Mouse (Mus musculus) myocyte (in vitro differentiated cells): ENCODE measurements around the gene Msi2. TPM values are rescaled to one million over a fixed set of nuclear protein-coding genes. Genes with fewer than 3 reads are reported as not detected.

ENCODE experiments used
- H3K27me3 ChIP-seq: one replicate; pipeline ENCODE4 v1.6.1; 2011; ENCODE audit not compliant: control insufficient read depth, insufficient read depth, insufficient read length
- H3K36me3 ChIP-seq: one replicate; pipeline ENCODE4 v1.6.1; 2011; ENCODE audit not compliant: control insufficient read depth, insufficient read depth
- H3K4me2 ChIP-seq: one replicate; pipeline ENCODE4 v1.6.1; 2011; ENCODE audit warnings: low read depth, control low read depth
- H3K4me3 ChIP-seq: one replicate; pipeline ENCODE4 v1.5.1; 2011; ENCODE audit warnings: mild to moderate bottlenecking, control low read depth, moderate library complexity
- H3K79me2 ChIP-seq: one replicate; pipeline ENCODE4 v1.6.1; 2011; ENCODE audit not compliant: control insufficient read depth, insufficient read depth
- H3ac ChIP-seq: one replicate; pipeline ENCODE4 v1.6.1; 2011; ENCODE audit not compliant: control insufficient read depth, insufficient read length
- CEBPB ChIP-seq: IDR thresholded peaks from 2 replicates; pipeline ENCODE4 v1.6.1; 2011; ENCODE audit warnings: mild to moderate bottlenecking, moderate library complexity; ENCODE audit not compliant: poor library complexity, insufficient read depth, severe bottlenecking
- E2F4 ChIP-seq: IDR thresholded peaks from one replicate; pipeline ENCODE4 v1.6.1; 2011; ENCODE audit warnings: mild to moderate bottlenecking, control low read depth, moderate library complexity; ENCODE audit not compliant: insufficient read depth
- MAX ChIP-seq: IDR thresholded peaks from one replicate; pipeline ENCODE4 v1.6.1; 2011; ENCODE audit warnings: low read depth, mild to moderate bottlenecking, control low read depth
- MYOD1 ChIP-seq, 3 experiments: IDR thresholded peaks; one replicate each; pipeline ENCODE4 v1.6.1; 2011; ENCODE audit warnings: control low read depth in 2 of 3, low read depth in 2 of 3, mild to moderate bottlenecking in 2 of 3, moderate library complexity in 1 of 3; ENCODE audit not compliant: insufficient read length in 2 of 3, control insufficient read depth in 1 of 3
- MYOG ChIP-seq, 3 experiments: IDR thresholded peaks; one replicate each; pipeline ENCODE4 v1.6.1; 2011; ENCODE audit warnings: control low read depth in 2 of 3, low read depth in 2 of 3, mild to moderate bottlenecking in 2 of 3; ENCODE audit not compliant: insufficient read length in 2 of 3, control insufficient read depth in 1 of 3, insufficient read depth in 1 of 3
- POLR2A ChIP-seq: IDR thresholded peaks from one replicate; pipeline ENCODE4 v1.6.1; 2011; ENCODE audit warnings: low read depth, mild to moderate bottlenecking, control low read depth, moderate library complexity; ENCODE audit not compliant: insufficient read length
- POLR2AphosphoS2 ChIP-seq: IDR thresholded peaks from one replicate; pipeline ENCODE4 v1.6.1; 2011; ENCODE audit warnings: low read depth, control low read depth; ENCODE audit not compliant: insufficient read length
- REST ChIP-seq: IDR thresholded peaks from one replicate; pipeline ENCODE4 v1.6.1; 2011; ENCODE audit warnings: mild to moderate bottlenecking, control low read depth, moderate library complexity; ENCODE audit not compliant: insufficient read depth, insufficient read length
- SRF ChIP-seq: IDR thresholded peaks from one replicate; pipeline ENCODE4 v1.6.1; 2011; ENCODE audit warnings: low read depth; ENCODE audit not compliant: control insufficient read depth, insufficient read length
- TCF12 ChIP-seq: IDR thresholded peaks from one replicate; pipeline ENCODE4 v1.6.1; 2011; ENCODE audit warnings: mild to moderate bottlenecking, control low read depth; ENCODE audit not compliant: poor library complexity, insufficient read depth, severe bottlenecking
- TCF3 ChIP-seq: IDR thresholded peaks from one replicate; pipeline ENCODE4 v1.6.1; 2011; ENCODE audit warnings: low read depth, control low read depth; ENCODE audit not compliant: insufficient read length
- USF1 ChIP-seq: IDR thresholded peaks from one replicate; pipeline ENCODE4 v1.6.1; 2011; ENCODE audit warnings: low read depth, mild to moderate bottlenecking, control low read depth, moderate library complexity
- polyA plus RNA-seq: library from polyadenylated mRNA; unstranded; fragments of >200 nt; fragmentation: generic; extraction: Trizol; gene quantifications from one replicate; pipeline ENCODE4 v1.2.1, GENCODE M21; 2012; ENCODE audit warnings: missing spikeins

The Msi2 gene
- polyA plus RNA-seq, 1 experiment, result 37.9 TPM

DNA sequence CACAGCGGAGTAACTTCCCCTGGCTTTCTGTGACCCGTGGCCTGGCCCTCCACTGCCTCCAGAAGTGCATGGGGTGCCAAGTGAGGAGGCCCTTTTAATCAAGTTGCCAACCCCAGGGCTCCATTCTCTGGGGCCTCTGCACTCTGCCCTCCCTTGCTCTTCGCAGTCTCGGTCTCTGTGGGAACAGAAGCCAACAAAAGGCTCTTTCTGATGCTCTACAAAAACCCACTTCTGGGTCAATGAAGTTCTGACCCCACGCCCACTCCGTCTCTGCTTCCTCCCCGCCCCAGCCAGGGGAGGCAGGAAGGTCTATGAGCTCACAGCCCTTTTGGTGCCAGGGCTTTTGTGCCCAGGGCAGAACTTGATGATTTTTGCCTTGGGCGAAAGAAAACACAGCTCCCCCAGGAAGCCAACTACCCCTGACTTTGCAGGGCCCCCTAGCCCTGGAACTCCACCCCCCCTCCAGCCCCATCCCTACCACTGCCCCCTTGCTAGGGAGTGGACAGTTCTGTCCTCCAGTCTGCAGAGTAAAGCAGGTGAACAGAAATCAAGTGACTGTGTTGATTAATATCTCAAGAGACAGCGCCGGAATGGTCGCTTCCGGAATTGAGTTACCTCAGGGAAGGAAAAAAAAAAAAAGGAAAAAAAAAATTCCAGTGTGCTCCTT, 246.2 kb downstream of the Msi2 start:
- H3K36me3 ChIP-seq, result peaks cover 6% of the 10 kb centered on the region
- no peaks in the 10 kb centered on the region for H3K79me2 ChIP-seq
- H3K4me2 ChIP-seq, result no peak overlapping the region
- no peaks in the 10 kb centered on the region for H3K27me3 ChIP-seq
- no peak overlapping the region for H3K4me3 ChIP-seq
- no peak overlapping the region for H3ac ChIP-seq
- no peak for TF ChIP-seq E2F4
- no peak for TF ChIP-seq POLR2AphosphoS2
- no peak for TF ChIP-seq TCF12
- no peak for TF ChIP-seq USF1
- no peak for TF ChIP-seq TCF3
- no peak for TF ChIP-seq MYOD1 (IDR thresholded peaks at IDR 0.05; ENCODE audit: control insufficient read depth in 1 of 3, insufficient read length in 2 of 3, low read depth in 2 of 3)
- TF ChIP-seq REST, result no peak
- no peak for TF ChIP-seq POLR2A
- no peak for TF ChIP-seq SRF
- no peak for TF ChIP-seq MAX
- TF ChIP-seq MYOG (IDR thresholded peaks at IDR 0.05; ENCODE audit: control insufficient read depth in 1 of 3, insufficient read depth in 1 of 3, insufficient read length in 2 of 3, low read depth in 2 of 3), result no peak
- no peak for TF ChIP-seq CEBPB

- Histone ChIP-seq H3K4me2 (no peak overlapping the region), H3K36me3 (peaks cover 6% of the 10 kb centered on the region), H3K4me3 (no peak overlapping the region), H3K79me2 (no peaks in the 10 kb centered on the region), H3K27me3 (no peaks in the 10 kb centered on the region), H3ac (no peak overlapping the region)
- TF ChIP-seq MYOD1 (IDR thresholded peaks at IDR 0.05; ENCODE audit: control insufficient read depth in 1 of 3, insufficient read length in 2 of 3, low read depth in 2 of 3) (no peak), POLR2AphosphoS2 (no peak)
Observed at GRCm38 (mm10) chr11:88470599-88470998, 247.7 kb downstream of the Msi2 start.

DNA sequence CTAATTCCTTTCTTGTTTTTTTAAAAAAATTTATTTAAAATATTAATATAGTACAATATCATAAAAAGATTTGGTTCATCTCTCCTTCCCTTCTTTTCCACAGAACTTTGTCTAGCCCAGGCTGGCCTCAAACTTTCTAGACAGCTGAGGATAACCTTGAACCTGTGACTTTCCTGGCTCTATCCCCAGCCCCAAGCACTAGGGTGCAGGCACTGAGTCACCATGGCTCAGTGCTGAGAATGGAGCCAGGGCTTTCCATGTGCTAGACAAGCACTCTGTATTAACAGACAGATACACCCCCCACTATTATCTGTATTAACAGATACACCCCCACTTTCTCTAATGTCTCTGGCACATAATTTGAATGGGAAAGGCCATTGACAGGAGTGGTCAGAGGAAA, 249.3 kb downstream of the Msi2 start:
- Histone ChIP-seq H3K79me2 (no peaks in the 10 kb centered on the region), H3K4me2 (no peak overlapping the region), H3ac (no peak overlapping the region), H3K36me3 (peaks cover 6% of the 10 kb centered on the region), H3K27me3 (no peaks in the 10 kb centered on the region), H3K4me3 (no peak overlapping the region)
- TF ChIP-seq REST, result no peak
- TF ChIP-seq MYOD1 (IDR thresholded peaks at IDR 0.05; ENCODE audit: control insufficient read depth in 1 of 3, insufficient read length in 2 of 3, low read depth in 2 of 3), result no peak
- TF ChIP-seq POLR2A, result no peak
- no peak for TF ChIP-seq TCF12
- TF ChIP-seq TCF3, result no peak
- TF ChIP-seq USF1, result no peak
- no peak for TF ChIP-seq SRF

- no peaks in the 10 kb centered on the region for H3K27me3 ChIP-seq
- H3K4me3 ChIP-seq, result no peak overlapping the region
- peaks cover 6% of the 10 kb centered on the region for H3K36me3 ChIP-seq
- H3K4me2 ChIP-seq, result peak overlapping the region; percentile 70
- no peaks in the 10 kb centered on the region for H3K79me2 ChIP-seq
- H3ac ChIP-seq, result no peak overlapping the region
- TF ChIP-seq MYOG (IDR thresholded peaks at IDR 0.05; ENCODE audit: control insufficient read depth in 1 of 3, insufficient read depth in 1 of 3, insufficient read length in 2 of 3, low read depth in 2 of 3) (peak in 1 of 3 experiments; percentile 60), E2F4 (no peak), TCF12 (no peak), POLR2A (no peak), REST (no peak), MYOD1 (IDR thresholded peaks at IDR 0.05; ENCODE audit: control insufficient read depth in 1 of 3, insufficient read length in 2 of 3, low read depth in 2 of 3) (peak in 2 of 3 experiments; percentile 42 to 54), CEBPB (no peak)
Observed at GRCm38 (mm10) chr11:88467498-88468245, 250.6 kb downstream of the Msi2 start.

DNA sequence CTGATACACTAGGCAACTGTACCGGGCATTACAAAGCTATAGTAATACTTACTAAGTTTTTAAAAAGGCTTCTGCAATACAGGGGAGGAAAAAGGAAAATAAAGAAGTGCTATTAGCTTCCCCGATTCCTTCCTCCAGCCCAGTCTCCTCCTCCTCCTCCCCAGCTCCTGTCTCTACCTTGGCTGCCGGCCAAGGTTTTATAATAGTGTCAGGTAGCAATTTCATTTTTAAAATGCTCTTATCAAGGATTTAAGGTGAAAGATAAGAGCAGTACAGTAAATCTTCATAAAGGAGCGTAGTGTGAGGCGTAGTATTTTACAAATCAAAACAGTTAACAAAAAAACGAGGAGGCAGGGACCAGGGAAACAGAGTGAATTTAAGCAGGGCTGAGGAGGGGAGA, 254.4 kb downstream of the Msi2 start:
- Histone ChIP-seq H3K36me3 (peaks cover 5% of the 10 kb centered on the region), H3K27me3 (no peaks in the 10 kb centered on the region), H3K79me2 (peaks cover 4% of the 10 kb centered on the region), H3K4me2 (no peak overlapping the region), H3ac (no peak overlapping the region), H3K4me3 (no peak overlapping the region)
- TF ChIP-seq MAX (no peak), REST (no peak), TCF12 (no peak), POLR2A (no peak), CEBPB (no peak), USF1 (no peak), MYOG (IDR thresholded peaks at IDR 0.05; ENCODE audit: control insufficient read depth in 1 of 3, insufficient read depth in 1 of 3, insufficient read length in 2 of 3, low read depth in 2 of 3) (no peak), TCF3 (no peak), MYOD1 (IDR thresholded peaks at IDR 0.05; ENCODE audit: control insufficient read depth in 1 of 3, insufficient read length in 2 of 3, low read depth in 2 of 3) (no peak), E2F4 (no peak)
